Mouse (Mus musculus): ENCODE measurements at regions not wholly inside any gene's neighbourhood (a gene's known extent, or its start where the extent isn't known, plus 50 kb on each side); places are given as distances from the start of the nearest gene placed in this dataset.

- in situ Hi-C loops (cut with MseI, MboI), result no loop called here
Measured at GRCm38 (mm10) chr8:40152451-40152850, 522.4 kb upstream of the Adam24 start.

GRCm38 (mm10) chr8:40186715-40187583 lies 487.9 kb upstream of the Adam24 start:
- in situ Hi-C loops (cut with MseI, MboI), result loop anchor here (10.0 to 25.0 kb wide), 2 partner anchors 200 to 228 kb away; no protein-coding TSS in a partner anchor

GRCm38 (mm10) chr8:40187584-40187934 lies 487.3 kb upstream of the Adam24 start:
- in situ Hi-C loops (cut with MseI, MboI), result loop anchor here (10.0 to 25.0 kb wide), 2 partner anchors 200 to 227 kb away; no protein-coding TSS in a partner anchor

- in situ Hi-C loops (cut with MseI, MboI), result loop anchor here in 1 of 2 experiments (25.0 kb wide), 1 partner anchor 195 kb away; no protein-coding TSS in a partner anchor
Measured at GRCm38 (mm10) chr8:40192266-40192665, 482.6 kb upstream of the Adam24 start.

- in situ Hi-C loops (cut with MseI, MboI), result loop anchor here in 1 of 2 experiments (25.0 kb wide), 1 partner anchor 194 kb away; no protein-coding TSS in a partner anchor
Measured at GRCm38 (mm10) chr8:40193148-40193547, 481.7 kb upstream of the Adam24 start.

- in situ Hi-C loops (cut with MseI, MboI), result no loop called here
Measured at GRCm38 (mm10) chr8:40210871-40211270, 464.0 kb upstream of the Adam24 start.

- in situ Hi-C loops (cut with MseI, MboI), result no loop called here
Measured at GRCm38 (mm10) chr8:40223521-40223920, 451.4 kb upstream of the Adam24 start.

- in situ Hi-C loops (cut with MseI, MboI), result no loop called here
Measured at GRCm38 (mm10) chr8:40227262-40227661, 447.6 kb upstream of the Adam24 start.

Data from mouse trophoblast stem cell (cell line).